Mouse (Mus musculus) layer of hippocampus, adult 2 months (tissue): ENCODE measurements at regions not wholly inside any gene's neighbourhood (a gene's known extent, or its start where the extent isn't known, plus 50 kb on each side); places are given as distances from the start of the nearest gene placed in this dataset.

Source experiments
- DNase-seq, 2 experiments: peaks; one replicate each; pipeline ENCODE4 v3.0.0; 2022; ENCODE audit warnings: low spot score in 2 of 2
- H3K27ac ChIP-seq: fragments of 200-600 bp; 2 replicates; pipeline ENCODE4 v1.8.1; 2022
- H3K4me3 ChIP-seq: fragments of 200-600 bp; 2 replicates; pipeline ENCODE4 v1.8.1; 2022; ENCODE audit warnings: mild to moderate bottlenecking
- CTCF ChIP-seq: fragments of 200-600 bp; conservative IDR thresholded peaks from 2 replicates; pipeline ENCODE4 v1.8.1; 2022; ENCODE audit warnings: antibody characterized with exemption, mild to moderate bottlenecking, moderate library complexity

DNA sequence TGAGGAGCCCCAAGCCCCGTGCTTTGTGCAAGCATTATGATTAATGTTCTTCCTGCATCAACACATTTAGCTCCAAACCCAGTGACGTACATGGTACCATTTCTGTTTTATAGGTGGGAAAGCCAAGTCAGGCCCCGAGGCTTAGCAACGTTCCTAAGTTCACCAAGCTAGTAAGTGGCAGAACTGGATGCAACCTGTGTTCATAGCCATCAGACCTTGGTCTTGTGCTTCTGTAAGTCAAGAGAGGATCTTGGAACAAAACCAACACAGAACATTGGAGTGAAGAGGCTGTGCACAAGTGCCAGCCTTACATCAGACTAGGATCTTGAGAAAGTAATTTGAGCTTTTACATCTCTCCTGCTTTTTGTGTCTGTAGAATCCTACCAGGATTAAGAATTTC, 71.3 kb downstream of the Cdc7 start:
- no peak for TF ChIP-seq CTCF

GRCm38 (mm10) chr5:107035782-107036181, 71.7 kb downstream of the Cdc7 start:
- TF ChIP-seq CTCF, result no peak
- Histone ChIP-seq H3K4me3 (no peak overlapping the region), H3K27ac (no peak overlapping the region)
- no peak for DNase-seq

More for the DNA sequence above, 71.3 kb downstream of the Cdc7 start:
- H3K4me3 ChIP-seq, result no peak overlapping the region
- DNase-seq, result no peak
- H3K27ac ChIP-seq, result no peak overlapping the region

DNA sequence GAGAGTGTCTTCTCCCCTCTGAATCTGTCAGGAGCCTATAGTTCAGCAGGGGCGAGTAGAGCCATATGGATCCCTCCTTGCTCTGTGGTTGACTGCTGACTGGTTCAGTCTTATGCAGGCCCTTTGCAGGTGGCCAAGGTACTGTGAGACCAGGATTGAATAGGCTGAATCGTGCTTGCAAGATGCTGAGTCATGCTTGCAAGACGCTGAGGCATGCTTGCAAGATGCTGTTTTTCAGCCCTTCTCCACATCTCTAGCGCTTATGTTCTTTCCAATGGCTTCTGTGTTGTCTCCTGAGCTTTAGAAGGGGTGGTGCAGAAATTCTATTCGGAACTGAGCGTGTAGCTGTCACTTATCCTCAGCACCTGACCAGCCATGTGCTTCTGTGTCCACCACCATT, 72.4 kb downstream of the Cdc7 start:
- TF ChIP-seq CTCF, result no peak

DNA sequence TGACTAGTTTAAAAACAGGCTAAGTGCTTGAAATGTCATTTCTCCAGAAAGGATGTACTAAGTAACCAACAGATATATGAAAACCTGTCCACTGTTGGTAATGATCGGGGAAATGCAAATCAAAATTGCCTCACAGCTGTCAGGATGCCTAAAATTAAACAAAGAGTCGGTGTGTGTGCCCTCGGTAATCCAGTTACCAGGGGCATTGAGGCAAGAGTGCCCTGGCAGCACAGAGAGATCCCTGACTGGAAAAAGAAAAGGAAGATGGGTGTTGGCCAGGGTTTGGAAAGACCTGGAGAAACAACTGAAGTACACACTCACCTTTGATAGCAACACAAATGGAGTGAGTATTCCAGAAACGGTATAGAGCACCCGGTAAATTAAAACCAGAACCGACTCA, 73.0 kb downstream of the Cdc7 start:
- no peak for TF ChIP-seq CTCF
- no peak for DNase-seq
- H3K27ac ChIP-seq, result peak overlapping the region; percentile 32; the same call in 1 of the 2 replicates
- no peak overlapping the region for H3K4me3 ChIP-seq

More for the DNA sequence above, 72.4 kb downstream of the Cdc7 start:
- H3K4me3 ChIP-seq, result no peak overlapping the region
- no peak for DNase-seq
- H3K27ac ChIP-seq, result peak overlapping the region; percentile 32; the same call in 1 of the 2 replicates

GRCm38 (mm10) chr5:107039340-107039739, 75.2 kb downstream of the Cdc7 start:
- no peak overlapping the region for H3K27ac ChIP-seq
- TF ChIP-seq CTCF, result no peak
- DNase-seq, result no peak
- no peak overlapping the region for H3K4me3 ChIP-seq

DNA sequence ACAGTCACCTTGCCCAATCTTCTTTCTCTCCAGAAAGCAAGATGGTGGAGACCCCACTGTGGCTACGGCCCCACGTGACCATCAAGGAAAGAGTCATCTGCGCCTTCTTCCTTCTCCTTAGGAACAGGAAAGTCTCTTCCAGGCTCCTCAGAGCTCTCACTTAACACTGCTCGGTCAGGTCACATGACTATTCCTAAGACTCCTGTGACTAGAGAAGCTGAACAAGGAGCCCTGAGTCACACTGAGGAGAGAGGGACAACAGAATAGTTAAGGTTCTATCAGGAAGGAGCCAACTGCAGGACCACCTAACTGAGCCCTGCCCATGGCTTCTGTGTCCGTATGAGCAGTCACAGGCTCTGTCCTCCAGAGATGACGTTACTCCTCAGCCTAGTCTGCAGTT, 75.8 kb downstream of the Cdc7 start:
- no peak for TF ChIP-seq CTCF
- no peak overlapping the region for H3K27ac ChIP-seq
- DNase-seq, result no peak
- H3K4me3 ChIP-seq, result no peak overlapping the region

GRCm38 (mm10) chr5:107040489-107040888, 76.4 kb downstream of the Cdc7 start:
- DNase-seq, result no peak
- Histone ChIP-seq H3K27ac (no peak overlapping the region), H3K4me3 (no peak overlapping the region)
- no peak for TF ChIP-seq CTCF

GRCm38 (mm10) chr5:107045163-107045562, 81.0 kb downstream of the Cdc7 start:
- Histone ChIP-seq H3K27ac (no peak overlapping the region), H3K4me3 (no peak overlapping the region)
- no peak for TF ChIP-seq CTCF
- DNase-seq, result no peak

GRCm38 (mm10) chr5:107046501-107046931, 82.4 kb downstream of the Cdc7 start:
- no peak for TF ChIP-seq CTCF
- Histone ChIP-seq H3K27ac (no peak overlapping the region), H3K4me3 (no peak overlapping the region)
- DNase-seq, result no peak

DNA sequence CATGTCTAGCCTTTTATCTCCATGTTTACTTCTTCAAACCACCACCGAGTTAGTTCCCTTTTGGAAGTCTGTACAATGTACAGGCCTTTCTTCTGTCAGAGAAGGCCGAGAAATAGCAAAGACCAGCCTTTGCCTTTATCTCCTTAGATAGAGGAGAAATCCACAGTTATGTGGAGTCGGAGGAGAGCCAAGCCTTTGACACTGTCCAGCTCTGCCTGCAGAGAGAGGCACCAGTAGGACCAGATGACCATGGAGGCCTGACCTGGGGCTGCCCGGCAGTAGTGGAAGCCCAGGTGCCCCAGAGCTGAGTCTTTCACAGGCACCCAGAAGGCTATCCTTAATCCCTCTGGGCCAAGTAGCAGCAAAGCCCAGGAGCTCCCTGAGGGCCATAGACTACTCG, 84.5 kb downstream of the Cdc7 start:
- H3K4me3 ChIP-seq, result no peak overlapping the region
- no peak overlapping the region for H3K27ac ChIP-seq
- TF ChIP-seq CTCF, result no peak
- DNase-seq, result no peak

DNA sequence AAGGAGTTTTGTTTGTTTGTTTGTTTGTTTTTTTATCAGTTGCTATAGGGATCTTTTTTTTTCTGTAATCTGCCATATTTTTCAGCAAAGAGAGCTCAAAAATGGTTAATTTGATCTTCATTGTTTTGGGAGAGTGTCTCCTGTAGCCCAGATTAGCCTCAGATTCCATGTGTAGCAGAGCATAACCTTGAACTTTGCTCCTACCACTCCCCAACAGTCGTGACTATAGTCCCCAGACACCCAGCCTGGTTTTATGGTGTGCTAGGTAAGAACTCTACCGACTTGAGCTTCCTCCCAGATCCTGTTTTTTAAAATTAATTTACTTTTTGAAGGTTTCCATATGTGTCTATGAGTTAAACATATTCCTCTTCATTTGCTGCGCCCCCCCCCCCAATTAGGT, 86.0 kb downstream of the Cdc7 start:
- TF ChIP-seq CTCF, result no peak
- Histone ChIP-seq H3K27ac (no peak overlapping the region), H3K4me3 (no peak overlapping the region)
- no peak for DNase-seq

- no peak for DNase-seq
- Histone ChIP-seq H3K27ac (no peak overlapping the region), H3K4me3 (no peak overlapping the region)
- TF ChIP-seq CTCF, result no peak
Observed at GRCm38 (mm10) chr5:107051868-107052267, 87.7 kb downstream of the Cdc7 start.

GRCm38 (mm10) chr5:107054900-107055452, 90.9 kb downstream of the Cdc7 start:
- H3K27ac ChIP-seq, result no peak overlapping the region
- DNase-seq, result no peak
- TF ChIP-seq CTCF, result no peak
- no peak overlapping the region for H3K4me3 ChIP-seq

DNA sequence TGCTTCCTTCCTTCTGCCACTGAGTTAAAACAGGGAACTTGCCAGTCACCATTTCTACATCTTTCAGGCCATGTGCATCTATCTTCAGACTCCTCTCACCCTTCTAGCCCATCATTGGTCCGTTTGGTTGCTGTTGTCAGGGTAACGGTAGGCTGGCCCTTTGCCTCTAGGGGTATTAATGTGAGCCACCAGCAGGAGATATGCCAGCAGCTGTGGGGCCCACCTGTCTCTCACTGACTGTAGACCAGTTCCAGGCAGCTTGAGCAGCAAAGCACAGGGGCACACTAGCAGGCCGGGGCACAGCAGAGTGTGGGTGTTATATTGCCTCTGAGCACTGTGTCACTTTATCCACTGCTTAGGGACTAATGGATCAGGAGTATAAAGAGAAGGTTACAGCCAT, 91.3 kb downstream of the Cdc7 start:
- DNase-seq, result no peak
- Histone ChIP-seq H3K27ac (no peak overlapping the region), H3K4me3 (no peak overlapping the region)
- TF ChIP-seq CTCF, result no peak
